13 mouse cellular contexts compared by ENCODE assay signal in genomic region chr13:47195491-47195890, GRCm38 (mm10).
A peak's percentile ranks its signal among the peaks of the same experiment; 100 is the strongest.
DNase-seq lines count a peak whose midpoint lies in the region; ATAC-seq and TF ChIP-seq lines count a peak whose summit lies in the region.
"Had no signal": no experiment of that assay in that cellular context is flagged by ENCODE, and none has a peak within 500 bp of the region (broad histone marks: within the 10 kb centered on the region; RNA-seq: fewer than 3 reads in every experiment).

No protein-coding gene starts in this region.

- H3K4me3 ChIP-seq in kidney, postnatal 0 days (replicated peaks; ENCODE audit: low read depth, low read length) = no peak overlapping the region; the same call in 1 of the 2 replicates
- H3K4me3 ChIP-seq in neural tube, embryonic 11.5 days (ENCODE audit: low read depth, low read length) = no peak overlapping the region
- no peak overlapping the region for H3K4me3 ChIP-seq in liver, embryonic 16.5 days (ENCODE audit: low read depth, low read length)
- H3K4me3 ChIP-seq in forebrain, embryonic 16.5 days (replicated peaks; ENCODE audit: low read length) = no peak overlapping the region
- H3K4me3 ChIP-seq: midbrain, embryonic 15.5 days had no signal

- ATAC-seq in kidney, postnatal 0 days (replicated peaks; ENCODE audit: low FRiP score, low read depth) = no peak
- no peak for ATAC-seq in neural tube, embryonic 11.5 days (ENCODE audit: insufficient read depth, low FRiP score, low TSS enrichment)
- peak; percentile 37; the same call in 1 of the 2 replicates for ATAC-seq in liver, embryonic 16.5 days (ENCODE audit: low read depth)
- ATAC-seq in monocyte, adult 5-6 weeks (replicated peaks; ENCODE audit: insufficient number of reproducible peaks, low FRiP score, low TSS enrichment, poor library complexity, severe bottlenecking) = no peak
- no peak for ATAC-seq in forebrain, embryonic 16.5 days
- ATAC-seq: forebrain, embryonic 15.5 days; midbrain, embryonic 15.5 days had no signal

- H3K4me2 ChIP-seq in kidney, postnatal 0 days (ENCODE audit: low read length) = peak overlapping the region; percentile 87; the same call in 1 of the 2 replicates
- H3K4me2 ChIP-seq in neural tube, embryonic 11.5 days (ENCODE audit: low read depth) = peak overlapping the region; percentile 86; the same call in 1 of the 2 replicates
- peak overlapping the region; percentile 58 for H3K4me2 ChIP-seq in liver, embryonic 16.5 days (ENCODE audit: low read depth, low read length)
- H3K4me2 ChIP-seq in forebrain, embryonic 16.5 days (ENCODE audit: low read length) = no peak overlapping the region

- peaks cover 9% of the 10 kb centered on the region; the same call in 1 of the 2 replicates for H3K4me1 ChIP-seq in kidney, postnatal 0 days (replicated peaks; ENCODE audit: insufficient read depth, low read length)
- peaks cover 6% of the 10 kb centered on the region; the same call in 1 of the 2 replicates for H3K4me1 ChIP-seq in neural tube, embryonic 11.5 days (ENCODE audit: control insufficient read depth, insufficient read depth, low read length)
- H3K4me1 ChIP-seq in liver, embryonic 16.5 days (ENCODE audit: control insufficient read depth, low read depth, low read length) = no peaks in the 10 kb centered on the region; the same call in 1 of the 2 replicates
- peaks cover 3% of the 10 kb centered on the region; the same call in 1 of the 2 replicates for H3K4me1 ChIP-seq in forebrain, embryonic 16.5 days (replicated peaks; ENCODE audit: control insufficient read depth, insufficient read depth, low read length)

- WGBS in kidney, postnatal 0 days = 72% methylated on average over 4 of the region's 4 CpGs
- 73% methylated on average over 4 of the region's 4 CpGs for WGBS in neural tube, embryonic 11.5 days
- WGBS in liver, embryonic 16.5 days (ENCODE audit: insufficient replicate concordance) = 53% methylated on average over 4 of the region's 4 CpGs
- WGBS in forebrain, embryonic 16.5 days = 44% methylated on average over 4 of the region's 4 CpGs

- no peak for DNase-seq in kidney, postnatal 0 days (ENCODE audit: low spot score)
- no peak for DNase-seq in kidney, postnatal 10 days
- no peak for DNase-seq in neural tube, embryonic 11.5 days (ENCODE audit: low spot score)
- DNase-seq in neural tube, embryonic 10.5 days (ENCODE audit: extremely low spot score, low spot score) = no peak
- DNase-seq: adrenal gland, postnatal 10 days; gastrocnemius, postnatal 14 days; heart, postnatal 14 days; kidney, postnatal 36 days had no signal

- no peak for TF ChIP-seq CTCF in kidney, postnatal 0 days (IDR thresholded peaks at IDR 0.05; ENCODE audit: low read depth)

- no peaks in the 10 kb centered on the region for H3K36me3 ChIP-seq in kidney, postnatal 0 days (ENCODE audit: insufficient read depth, low read length)
- no peaks in the 10 kb centered on the region for H3K36me3 ChIP-seq in neural tube, embryonic 11.5 days (ENCODE audit: control insufficient read depth, insufficient read depth, low read length)
- H3K36me3 ChIP-seq in liver, embryonic 16.5 days (ENCODE audit: control insufficient read depth, insufficient read depth) = no peaks in the 10 kb centered on the region
- no peaks in the 10 kb centered on the region for H3K36me3 ChIP-seq in forebrain, embryonic 16.5 days (ENCODE audit: control insufficient read depth, insufficient read depth)
- H3K36me3 ChIP-seq: forebrain, embryonic 15.5 days; midbrain, embryonic 15.5 days had no signal

- H3K27me3 ChIP-seq in kidney, postnatal 0 days (ENCODE audit: insufficient read depth, low read length) = 0 out of 2 replicates have a peak, but pooled peaks cover 3% of the 10 kb centered on the region
- H3K27me3 ChIP-seq in neural tube, embryonic 11.5 days (ENCODE audit: control insufficient read depth, insufficient read depth, low read length) = peaks cover 7% of the 10 kb centered on the region; the same call in 1 of the 2 replicates
- peaks cover 14% of the 10 kb centered on the region for H3K27me3 ChIP-seq in liver, embryonic 16.5 days (ENCODE audit: control insufficient read depth, insufficient read depth, low read depth, low read length)
- H3K27me3 ChIP-seq in forebrain, embryonic 16.5 days (replicated peaks; ENCODE audit: control insufficient read depth, insufficient read depth, low read length) = 0 out of 2 replicates have a peak, but pooled peaks cover 9% of the 10 kb centered on the region

- H3K9me3 ChIP-seq in kidney, postnatal 0 days (replicated peaks; ENCODE audit: low read length) = no peaks in the 10 kb centered on the region
- no peaks in the 10 kb centered on the region for H3K9me3 ChIP-seq in neural tube, embryonic 11.5 days (ENCODE audit: control insufficient read depth, low read length)
- no peaks in the 10 kb centered on the region for H3K9me3 ChIP-seq in liver, embryonic 16.5 days (replicated peaks; ENCODE audit: control insufficient read depth, low read length)
- H3K9me3 ChIP-seq in forebrain, embryonic 16.5 days (ENCODE audit: control insufficient read depth, low read length) = no peaks in the 10 kb centered on the region
- H3K9me3 ChIP-seq: forebrain, embryonic 15.5 days; midbrain, embryonic 15.5 days had no signal

- H3K9ac ChIP-seq in kidney, postnatal 0 days (ENCODE audit: low read depth, low read length) = no peak overlapping the region
- no peak overlapping the region for H3K9ac ChIP-seq in neural tube, embryonic 11.5 days (ENCODE audit: low read length)
- no peak overlapping the region for H3K9ac ChIP-seq in liver, embryonic 16.5 days (ENCODE audit: low read depth, low read length)
- no peak overlapping the region for H3K9ac ChIP-seq in forebrain, embryonic 16.5 days (replicated peaks; ENCODE audit: low read depth, low read length)
- H3K9ac ChIP-seq: forebrain, embryonic 15.5 days; midbrain, embryonic 15.5 days had no signal

- no peak overlapping the region for H3K27ac ChIP-seq in kidney, postnatal 0 days
- no peak overlapping the region for H3K27ac ChIP-seq in neural tube, embryonic 11.5 days (ENCODE audit: low read depth, low read length)
- no peak overlapping the region for H3K27ac ChIP-seq in liver, embryonic 16.5 days (ENCODE audit: low read length)
- H3K27ac ChIP-seq in forebrain, embryonic 16.5 days (ENCODE audit: low read length) = no peak overlapping the region
- H3K27ac ChIP-seq: forebrain, embryonic 15.5 days; midbrain, embryonic 15.5 days had no signal
